Mouse (Mus musculus): ENCODE measurements at regions not wholly inside any gene's neighbourhood (a gene's known extent, or its start where the extent isn't known, plus 50 kb on each side); places are given as distances from the start of the nearest gene placed in this dataset.

GRCm38 (mm10) chr11:8227772-8228425 lies 436.4 kb downstream of the Tns3 start:
- DNase-seq (ENCODE audit: low spot score) = no peak

GRCm38 (mm10) chr11:8224366-8224765 lies 440.0 kb downstream of the Tns3 start:
- no peak for DNase-seq (ENCODE audit: low spot score)

- DNase-seq (ENCODE audit: low spot score) = no peak
These were observed 443.7 kb downstream of the Tns3 start for GRCm38 (mm10) chr11:8220618-8221017.

GRCm38 (mm10) chr11:8219911-8220310 lies 444.4 kb downstream of the Tns3 start:
- DNase-seq (ENCODE audit: low spot score) = no peak

- peak; percentile 91 for DNase-seq (ENCODE audit: low spot score)
These were observed 448.7 kb downstream of the Tns3 start for GRCm38 (mm10) chr11:8215634-8216033.

- DNase-seq (ENCODE audit: low spot score) = no peak
These were observed 449.9 kb downstream of the Tns3 start for GRCm38 (mm10) chr11:8214305-8214903.

GRCm38 (mm10) chr11:8213130-8213529 lies 451.2 kb downstream of the Tns3 start:
- no peak for DNase-seq (ENCODE audit: low spot score)

- no peak for DNase-seq (ENCODE audit: low spot score)
These were observed 451.6 kb downstream of the Tns3 start for GRCm38 (mm10) chr11:8212714-8213113.

- DNase-seq (ENCODE audit: low spot score) = peak; percentile 67
These were observed 455.3 kb downstream of the Tns3 start for GRCm38 (mm10) chr11:8209041-8209440.

GRCm38 (mm10) chr11:8199293-8199692 lies 465.0 kb downstream of the Tns3 start:
- peak; percentile 47 for DNase-seq (ENCODE audit: low spot score)
